Mouse (Mus musculus) lung, postnatal 0 days (tissue): ENCODE data around the gene Rc3h1. TPM values are rescaled to one million over a fixed set of nuclear protein-coding genes. Genes with fewer than 3 reads are reported as not detected.

ENCODE experiments used
- ATAC-seq: fragments of 200-750 bp; cut with Nextera tagmentation; 2 replicates; pipeline ENCODE4 v1.8.0; 2017; ENCODE audit warnings: moderate library complexity
- DNase-seq: peaks from one replicate; pipeline ENCODE4 v3.0.0-alpha.2; 2016; ENCODE audit warnings: low spot score
- H3K27ac ChIP-seq: fragments of 300-500 bp; sonication (generic); 2 replicates; pipeline ENCODE4 v1.5.1; 2014; ENCODE audit warnings: antibody characterized with exemption, mild to moderate bottlenecking, low read length, mixed read lengths
- H3K27me3 ChIP-seq: fragments of 300-500 bp; sonication (generic); replicated peaks from 2 replicates; pipeline ENCODE4 v1.6.1; 2014; ENCODE audit warnings: low read length, mixed read lengths; ENCODE audit not compliant: insufficient read depth
- H3K36me3 ChIP-seq: fragments of 300-500 bp; sonication (generic); 2 replicates; pipeline ENCODE4 v1.6.1; 2014; ENCODE audit warnings: low read length, mixed read lengths; ENCODE audit not compliant: insufficient read depth
- H3K4me1 ChIP-seq: fragments of 300-500 bp; sonication (generic); 2 replicates; pipeline ENCODE4 v1.6.1; 2014; ENCODE audit warnings: antibody characterized with exemption, low read depth, low read length, mixed read lengths; ENCODE audit not compliant: insufficient read depth
- H3K4me2 ChIP-seq: fragments of 300-500 bp; sonication (generic); replicated peaks from 2 replicates; pipeline ENCODE4 v1.6.1; 2014; ENCODE audit warnings: low read depth, mild to moderate bottlenecking, low read length, moderate library complexity, mixed read lengths
- H3K4me3 ChIP-seq: fragments of 300-500 bp; sonication (generic); 2 replicates; pipeline ENCODE4 v1.5.1; 2014; ENCODE audit warnings: low read depth, low read length
- H3K9ac ChIP-seq: fragments of 300-500 bp; sonication (generic); replicated peaks from 2 replicates; pipeline ENCODE4 v1.6.1; 2014; ENCODE audit warnings: low read depth, mild to moderate bottlenecking
- H3K9me3 ChIP-seq: fragments of 300-500 bp; sonication (generic); 2 replicates; pipeline ENCODE4 v1.6.1; 2016; ENCODE audit warnings: low read length, mixed read lengths
- CTCF ChIP-seq: IDR thresholded peaks from 2 replicates; pipeline ENCODE4 v1.5.1; 2016; ENCODE audit warnings: antibody characterized with exemption, mild to moderate bottlenecking
- EP300 ChIP-seq: IDR thresholded peaks from 2 replicates; pipeline ENCODE4 v1.6.1; 2016; ENCODE audit warnings: antibody characterized with exemption, mild to moderate bottlenecking, control low read depth
- WGBS: fragments of 180-500 bp; shearing (Covaris S2); extraction: QIAGEN DNeasy Blood & Tissue Kit; methylation state at CpG from one replicate; pipeline ENCODE4 v1.1.7; 2014; 5-methylcytosine and 5-hydroxymethylcytosine counted together
- polyA plus RNA-seq: library from polyadenylated mRNA; unstranded; fragments of >200 nt; fragmentation: Nextera tagmentation; extraction: Ambion mirVana; gene quantifications from 2 replicates; pipeline ENCODE4 v1.2.1, GENCODE M21; 2015

Rc3h1 gene
- polyA plus RNA-seq, 1 experiment from 2014 or later: 6.9 TPM

GRCm38 (mm10) chr1:161006471-161006870 is 100.3 kb downstream of the Rc3h1 start:
- Histone ChIP-seq H3K4me2 (no peak overlapping the region), H3K9me3 (no peaks in the 10 kb centered on the region), H3K4me1 (no peaks in the 10 kb centered on the region), H3K27me3 (no peaks in the 10 kb centered on the region), H3K4me3 (no peak overlapping the region), H3K9ac (no peak overlapping the region), H3K27ac (no peak overlapping the region), H3K36me3 (0 out of 2 replicates have a peak, but pooled peaks cover 5% of the 10 kb centered on the region)
- 88% methylated on average over 5 of the region's 5 CpGs for WGBS
- ATAC-seq: no peak
- no peak for DNase-seq
- TF ChIP-seq CTCF (no peak), EP300 (no peak)

GRCm38 (mm10) chr1:161008038-161008437 is 101.8 kb downstream of the Rc3h1 start:
- Histone ChIP-seq H3K4me2 (no peak overlapping the region), H3K27me3 (no peaks in the 10 kb centered on the region), H3K9me3 (no peaks in the 10 kb centered on the region), H3K4me3 (no peak overlapping the region), H3K9ac (no peak overlapping the region), H3K36me3 (0 out of 2 replicates have a peak, but pooled peaks cover 5% of the 10 kb centered on the region), H3K27ac (no peak overlapping the region), H3K4me1 (no peaks in the 10 kb centered on the region)
- ATAC-seq (no peak), DNase-seq (no peak)
- TF ChIP-seq EP300 (no peak), CTCF (no peak)
- WGBS: 80% methylated on average over 2 of the region's 2 CpGs

GRCm38 (mm10) chr1:161010436-161010835 is 104.2 kb downstream of the Rc3h1 start:
- 66% methylated on average over 4 of the region's 4 CpGs for WGBS
- Histone ChIP-seq H3K27me3 (no peaks in the 10 kb centered on the region), H3K4me2 (no peak overlapping the region), H3K9me3 (no peaks in the 10 kb centered on the region), H3K9ac (no peak overlapping the region), H3K4me3 (no peak overlapping the region), H3K4me1 (no peaks in the 10 kb centered on the region), H3K36me3 (0 out of 2 replicates have a peak, but pooled peaks cover 5% of the 10 kb centered on the region), H3K27ac (no peak overlapping the region)
- DNase-seq: no peak
- ATAC-seq: no peak
- TF ChIP-seq CTCF (no peak), EP300 (no peak)

- no peak for TF ChIP-seq CTCF
- TF ChIP-seq EP300: no peak
- Histone ChIP-seq H3K4me1 (no peaks in the 10 kb centered on the region), H3K4me3 (no peak overlapping the region), H3K9me3 (no peaks in the 10 kb centered on the region), H3K27me3 (no peaks in the 10 kb centered on the region), H3K36me3 (peaks cover 3% of the 10 kb centered on the region; the same call in 1 of the 2 replicates), H3K27ac (no peak overlapping the region), H3K9ac (no peak overlapping the region), H3K4me2 (no peak overlapping the region)
- ATAC-seq (no peak), DNase-seq (no peak)
- 81% methylated on average over 2 of the region's 2 CpGs for WGBS
Observed at GRCm38 (mm10) chr1:161016378-161016777, 110.2 kb downstream of the Rc3h1 start.

GRCm38 (mm10) chr1:161020051-161020450 is 113.8 kb downstream of the Rc3h1 start:
- TF ChIP-seq CTCF (no peak), EP300 (no peak)

More at GRCm38 (mm10) chr1:161020051-161020450, 113.8 kb downstream of the Rc3h1 start:
- DNase-seq: no peak
- H3K4me3 ChIP-seq: no peak overlapping the region
- no peak overlapping the region for H3K4me2 ChIP-seq
- no peaks in the 10 kb centered on the region for H3K27me3 ChIP-seq
- no peaks in the 10 kb centered on the region for H3K4me1 ChIP-seq
- no peaks in the 10 kb centered on the region for H3K9me3 ChIP-seq
- ATAC-seq: no peak
- H3K9ac ChIP-seq: no peak overlapping the region
- H3K27ac ChIP-seq: no peak overlapping the region
- 95% methylated on average over 14 of the region's 14 CpGs for WGBS
- peaks cover 3% of the 10 kb centered on the region; the same call in 1 of the 2 replicates for H3K36me3 ChIP-seq

Other genes starting within 250 kb of the Rc3h1 start
- gene Rabgap1l, start 113.2 kb upstream of the Rc3h1 start, polyA plus RNA-seq: 31.4 and 42.0 TPM in 2 replicates
- 1.7 and 2.3 TPM in 2 replicates for gene Serpinc1, start 72.2 kb downstream of the Rc3h1 start, polyA plus RNA-seq
- gene Zbtb37, start 128.4 kb downstream of the Rc3h1 start, polyA plus RNA-seq: 4.5 and 6.4 TPM in 2 replicates
- gene Dars2, start 164.2 kb downstream of the Rc3h1 start, polyA plus RNA-seq: 10.9 TPM in 2 replicates
- 4.5 and 5.6 TPM in 2 replicates for gene Cenpl, start 164.3 kb downstream of the Rc3h1 start, polyA plus RNA-seq
- gene Klhl20, start 225.1 kb downstream of the Rc3h1 start, polyA plus RNA-seq: 9.5 and 10.0 TPM in 2 replicates
- gene Ankrd45, start 236.3 kb downstream of the Rc3h1 start, polyA plus RNA-seq: 1.3 and 2.2 TPM in 2 replicates